Mouse (Mus musculus) spleen, adult 2 months (tissue): Measurements from ENCODE around the gene Lima1.

Source experiments
- CTCF ChIP-seq: fragments of 200-500 bp; IDR thresholded peaks from 2 replicates; pipeline ENCODE4 v1.5.1; 2011; ENCODE audit warnings: mild to moderate bottlenecking, inconsistent platforms; ENCODE audit not compliant: insufficient read depth, insufficient read length, insufficient replicate concordance; ENCODE audit errors: extremely low read depth
- POLR2A ChIP-seq: fragments of 200-500 bp; IDR thresholded peaks from 2 replicates; pipeline ENCODE4 v1.6.1; 2011; ENCODE audit warnings: low read depth, low read length, inconsistent platforms

DNA sequence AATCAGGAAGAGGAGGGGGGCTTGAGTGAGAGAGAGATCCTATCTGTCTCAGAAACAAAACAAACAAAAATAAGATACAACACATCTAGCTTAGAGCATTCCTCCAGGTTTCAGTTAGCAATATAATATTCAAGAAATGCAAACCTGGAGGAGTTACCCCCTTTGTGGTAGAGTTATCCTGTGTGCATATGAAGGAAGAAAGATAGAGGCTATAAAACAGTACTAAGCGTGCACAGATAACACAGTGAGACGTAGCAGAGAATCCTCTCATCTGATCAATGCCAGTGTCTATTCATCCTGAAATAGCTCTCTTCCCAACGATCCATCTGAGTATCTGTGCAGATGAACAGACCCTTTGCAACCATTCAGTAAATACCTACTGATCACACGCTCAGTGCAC, 107.8 kb downstream of the Lima1 start:
- TF ChIP-seq CTCF = no peak
- no peak for TF ChIP-seq POLR2A
